Mouse (Mus musculus): ENCODE measurements around the gene Lyst. TPM values are rescaled to one million over a fixed set of nuclear protein-coding genes. Genes with fewer than 3 reads are reported as not detected.

Gene Lyst
- polyA plus RNA-seq, 1 experiment from 2014 or later, result 2.5 TPM

DNA sequence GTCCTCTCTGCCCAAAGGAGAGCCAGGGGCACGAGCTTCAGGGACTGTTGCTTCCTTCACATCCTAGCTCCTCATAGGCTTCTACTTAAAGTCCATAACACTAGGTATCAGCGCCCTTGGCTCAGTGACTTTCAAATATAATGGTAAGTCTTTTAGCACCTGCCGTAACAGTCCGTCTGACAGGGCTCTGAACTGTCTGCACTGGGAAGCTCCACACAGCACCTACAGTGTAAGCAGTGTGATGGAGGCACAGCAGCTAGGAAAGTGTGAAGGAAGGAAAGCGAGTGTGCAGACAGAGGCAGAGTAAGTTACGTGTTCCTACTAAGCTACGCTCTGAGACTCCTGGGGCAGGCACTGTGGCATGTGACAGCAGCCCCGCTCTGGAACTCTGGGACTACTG, 187.5 kb downstream of the Lyst start:
- ATAC-seq (ENCODE audit: low FRiP score), result peak; percentile 20; the same call in 1 of the 2 replicates
- Histone ChIP-seq H3K4me2 (no peak overlapping the region), H3K9ac (ENCODE audit: low read length) (no peak overlapping the region), H3K4me3 (ENCODE audit: low read depth, low read length) (no peak overlapping the region), H3K27ac (ENCODE audit: low read depth, low read length) (no peak overlapping the region), H3K9me3 (ENCODE audit: control insufficient read depth, low read length) (no peaks in the 10 kb centered on the region), H3K27me3 (ENCODE audit: control insufficient read depth, insufficient read depth, low read length) (peaks cover under 1% of the 10 kb centered on the region; the same call in 1 of the 2 replicates), H3K36me3 (ENCODE audit: control insufficient read depth, insufficient read depth, low read length) (no peaks in the 10 kb centered on the region), H3K4me1 (ENCODE audit: control insufficient read depth, insufficient read depth, low read length) (no peaks in the 10 kb centered on the region)
- 86% methylated on average over 8 of the region's 8 CpGs for WGBS
- DNase-seq (ENCODE audit: low spot score, missing footprints), result no peak

DNA sequence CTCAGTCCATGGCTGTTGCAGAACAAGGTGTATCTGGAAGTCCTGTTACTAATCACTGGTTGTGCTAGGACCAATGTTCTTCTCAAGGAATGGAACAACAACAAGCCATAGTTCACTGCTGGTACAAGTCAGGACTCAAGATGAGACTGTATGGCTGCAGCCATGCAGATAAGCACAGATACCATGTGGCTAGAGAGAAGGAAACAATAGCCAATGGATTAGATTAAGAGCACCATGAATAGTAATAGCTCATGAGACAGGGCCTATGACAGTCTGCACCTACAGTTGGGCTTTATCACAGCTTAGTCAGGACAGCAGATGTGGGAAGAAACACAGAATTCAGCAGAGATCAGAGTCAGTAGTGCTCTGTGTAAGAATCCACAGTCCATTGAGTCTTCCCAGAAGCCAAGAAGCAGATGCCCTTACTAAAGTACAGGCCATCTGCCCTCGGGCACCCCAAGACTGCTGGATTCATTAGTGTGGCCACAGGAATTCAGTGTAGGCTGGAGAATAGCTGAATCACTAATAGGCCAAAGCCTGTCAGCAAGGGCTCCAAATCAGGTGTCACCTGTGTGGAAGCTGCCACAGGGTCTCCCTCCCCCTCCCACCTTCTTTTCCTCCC, 188.8 kb downstream of the Lyst start:
- ATAC-seq (ENCODE audit: low FRiP score), result no peak
- Histone ChIP-seq H3K4me3 (ENCODE audit: low read depth, low read length) (no peak overlapping the region), H3K4me1 (ENCODE audit: control insufficient read depth, insufficient read depth, low read length) (peaks cover 2% of the 10 kb centered on the region; the same call in 1 of the 2 replicates), H3K27me3 (ENCODE audit: control insufficient read depth, insufficient read depth, low read length) (peaks cover 11% of the 10 kb centered on the region), H3K9ac (ENCODE audit: low read length) (no peak overlapping the region), H3K4me2 (no peak overlapping the region), H3K9me3 (ENCODE audit: control insufficient read depth, low read length) (no peaks in the 10 kb centered on the region), H3K27ac (ENCODE audit: low read depth, low read length) (no peak overlapping the region), H3K36me3 (ENCODE audit: control insufficient read depth, insufficient read depth, low read length) (no peaks in the 10 kb centered on the region)
- WGBS, result 88% methylated on average over 1 of the region's 1 CpGs
- no peak for DNase-seq (ENCODE audit: low spot score, missing footprints)

DNA sequence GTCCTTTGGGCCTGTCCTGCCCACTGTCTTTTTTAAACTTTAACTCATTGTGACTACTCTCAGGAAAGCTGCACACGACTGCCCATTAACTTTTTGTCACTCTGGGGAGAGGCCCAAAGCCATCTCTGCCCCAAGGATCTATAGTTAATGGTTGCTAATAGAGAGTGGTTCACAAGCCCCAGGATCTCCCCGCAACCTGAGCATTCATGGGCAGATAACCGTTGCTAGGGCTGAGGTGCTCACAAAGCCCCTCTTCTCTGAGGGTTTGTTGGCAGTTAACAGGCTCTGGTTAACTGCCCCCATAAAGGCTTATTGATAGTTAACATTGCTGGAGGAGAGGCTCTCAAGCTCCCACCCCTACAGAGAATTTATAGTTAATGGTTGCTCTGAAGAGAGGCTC, 190.1 kb downstream of the Lyst start:
- Histone ChIP-seq H3K36me3 (ENCODE audit: control insufficient read depth, insufficient read depth, low read length) (no peaks in the 10 kb centered on the region), H3K9ac (ENCODE audit: low read length) (no peak overlapping the region), H3K9me3 (ENCODE audit: control insufficient read depth, low read length) (no peaks in the 10 kb centered on the region), H3K27ac (ENCODE audit: low read depth, low read length) (no peak overlapping the region), H3K4me2 (no peak overlapping the region), H3K27me3 (ENCODE audit: control insufficient read depth, insufficient read depth, low read length) (peaks cover 24% of the 10 kb centered on the region), H3K4me3 (ENCODE audit: low read depth, low read length) (no peak overlapping the region), H3K4me1 (ENCODE audit: control insufficient read depth, insufficient read depth, low read length) (peaks cover 10% of the 10 kb centered on the region)
- DNase-seq (ENCODE audit: low spot score, missing footprints), result no peak
- 79% methylated on average over 3 of the region's 3 CpGs for WGBS
- ATAC-seq (ENCODE audit: low FRiP score), result no peak

DNA sequence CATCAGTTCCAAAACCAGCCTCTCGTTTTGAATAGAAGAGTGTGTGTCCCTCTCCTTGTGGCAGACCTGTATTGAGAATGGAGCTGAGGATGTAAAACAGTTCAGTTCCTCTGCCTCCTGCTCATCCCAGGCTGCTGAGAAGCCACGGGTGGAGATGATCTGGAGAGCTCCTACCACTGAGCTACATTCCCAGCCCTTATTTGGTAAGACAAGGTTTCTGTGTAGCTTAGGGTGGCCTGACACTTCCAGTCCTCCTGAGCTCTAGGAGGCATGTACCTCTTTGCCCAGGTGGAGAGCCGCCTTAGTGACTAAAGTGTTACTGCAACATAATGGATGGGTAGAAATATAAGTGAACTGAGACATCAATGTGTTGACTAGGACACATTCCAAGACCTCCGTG, 190.8 kb downstream of the Lyst start:
- DNase-seq (ENCODE audit: low spot score, missing footprints) (no peak), ATAC-seq (ENCODE audit: low FRiP score) (no peak)
- H3K27ac ChIP-seq (ENCODE audit: low read depth, low read length), result no peak overlapping the region
- peaks cover 31% of the 10 kb centered on the region for H3K27me3 ChIP-seq (ENCODE audit: control insufficient read depth, insufficient read depth, low read length)
- no peaks in the 10 kb centered on the region for H3K36me3 ChIP-seq (ENCODE audit: control insufficient read depth, insufficient read depth, low read length)
- no peak overlapping the region for H3K9ac ChIP-seq (ENCODE audit: low read length)
- H3K4me3 ChIP-seq (ENCODE audit: low read depth, low read length), result no peak overlapping the region
- peaks cover 13% of the 10 kb centered on the region for H3K4me1 ChIP-seq (ENCODE audit: control insufficient read depth, insufficient read depth, low read length)
- no peaks in the 10 kb centered on the region for H3K9me3 ChIP-seq (ENCODE audit: control insufficient read depth, low read length)
- WGBS, result 86% methylated on average over 4 of the region's 4 CpGs
- H3K4me2 ChIP-seq, result no peak overlapping the region

DNA sequence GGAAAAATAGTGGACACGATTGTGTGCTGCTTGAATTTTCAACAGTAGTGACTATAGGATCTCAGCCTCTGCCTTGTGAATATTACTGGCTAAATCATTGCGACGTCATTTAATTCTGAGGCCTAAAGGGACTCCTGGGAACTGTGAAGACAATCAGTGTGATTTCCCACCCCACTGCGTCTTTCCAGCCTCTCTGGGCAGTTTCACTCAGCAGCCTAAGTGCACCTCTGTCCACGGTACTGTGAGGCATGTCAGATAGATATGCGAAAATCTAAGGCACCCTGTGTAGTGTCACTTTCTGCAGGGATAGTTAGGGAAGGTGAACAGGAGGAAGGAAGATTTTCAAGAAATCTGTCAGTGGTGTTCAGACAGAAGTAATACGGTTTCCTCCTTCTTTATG, 193.1 kb downstream of the Lyst start:
- no peak for DNase-seq (ENCODE audit: low spot score, missing footprints)
- Histone ChIP-seq H3K27me3 (ENCODE audit: control insufficient read depth, insufficient read depth, low read length) (peaks cover 35% of the 10 kb centered on the region), H3K9me3 (ENCODE audit: control insufficient read depth, low read length) (no peaks in the 10 kb centered on the region), H3K4me3 (ENCODE audit: low read depth, low read length) (no peak overlapping the region), H3K27ac (ENCODE audit: low read depth, low read length) (no peak overlapping the region), H3K4me1 (ENCODE audit: control insufficient read depth, insufficient read depth, low read length) (peaks cover 13% of the 10 kb centered on the region), H3K36me3 (ENCODE audit: control insufficient read depth, insufficient read depth, low read length) (no peaks in the 10 kb centered on the region), H3K4me2 (no peak overlapping the region), H3K9ac (ENCODE audit: low read length) (no peak overlapping the region)
- ATAC-seq (ENCODE audit: low FRiP score), result no peak
- 48% methylated on average over 7 of the region's 7 CpGs for WGBS

DNA sequence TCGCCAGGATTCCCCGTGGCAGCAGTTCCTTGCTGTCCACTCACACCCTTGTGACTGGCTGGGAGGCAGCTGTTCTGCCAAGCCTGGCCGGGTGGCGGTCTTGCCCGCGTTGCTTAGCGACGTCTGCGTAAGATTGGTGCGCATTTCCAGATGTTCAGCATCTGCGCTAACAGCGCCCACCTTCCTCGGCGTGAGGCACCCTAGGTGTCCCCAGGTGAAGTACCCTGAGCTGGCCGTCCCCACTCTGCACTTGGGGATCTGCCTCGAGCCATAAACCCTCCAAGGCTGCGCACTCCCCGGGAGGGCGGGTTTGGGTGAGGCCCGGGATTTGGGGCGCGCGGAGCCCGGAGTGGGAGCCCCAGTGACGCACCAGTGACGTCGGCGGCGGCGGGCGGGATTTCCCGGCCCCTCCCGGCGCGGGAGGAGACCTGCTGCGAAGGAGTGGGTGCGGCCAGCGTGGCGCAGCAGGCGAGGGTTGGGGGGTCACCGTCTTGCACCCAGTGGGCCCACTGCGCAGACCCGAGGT, 193.8 kb downstream of the Lyst start, which contains the start of gene Gng4:
Gene Gng4 (plus strand): TSS at position 166 of the 526 bp plus-strand sequence.
- Histone ChIP-seq H3K9me3 (ENCODE audit: control insufficient read depth, low read length) (no peaks in the 10 kb centered on the region), H3K9ac (ENCODE audit: low read length) (peak within 1 kb of the TSS; percentile 47), H3K36me3 (ENCODE audit: control insufficient read depth, insufficient read depth, low read length) (no peaks in the 10 kb centered on the region), H3K4me3 (ENCODE audit: low read depth, low read length) (peak within 1 kb of the TSS; percentile 51), H3K27me3 (ENCODE audit: control insufficient read depth, insufficient read depth, low read length) (peaks cover 35% of the 10 kb centered on the region), H3K4me1 (ENCODE audit: control insufficient read depth, insufficient read depth, low read length) (peaks cover 13% of the 10 kb centered on the region), H3K27ac (ENCODE audit: low read depth, low read length) (no peak within 1 kb of the TSS), H3K4me2 (peak within 1 kb of the TSS; percentile 76)
- ATAC-seq (ENCODE audit: low FRiP score), result peak; percentile 75
- under 1% methylated on average over 43 of the region's 43 CpGs for WGBS
- peak; percentile 91 for DNase-seq (ENCODE audit: low spot score, missing footprints)

DNA sequence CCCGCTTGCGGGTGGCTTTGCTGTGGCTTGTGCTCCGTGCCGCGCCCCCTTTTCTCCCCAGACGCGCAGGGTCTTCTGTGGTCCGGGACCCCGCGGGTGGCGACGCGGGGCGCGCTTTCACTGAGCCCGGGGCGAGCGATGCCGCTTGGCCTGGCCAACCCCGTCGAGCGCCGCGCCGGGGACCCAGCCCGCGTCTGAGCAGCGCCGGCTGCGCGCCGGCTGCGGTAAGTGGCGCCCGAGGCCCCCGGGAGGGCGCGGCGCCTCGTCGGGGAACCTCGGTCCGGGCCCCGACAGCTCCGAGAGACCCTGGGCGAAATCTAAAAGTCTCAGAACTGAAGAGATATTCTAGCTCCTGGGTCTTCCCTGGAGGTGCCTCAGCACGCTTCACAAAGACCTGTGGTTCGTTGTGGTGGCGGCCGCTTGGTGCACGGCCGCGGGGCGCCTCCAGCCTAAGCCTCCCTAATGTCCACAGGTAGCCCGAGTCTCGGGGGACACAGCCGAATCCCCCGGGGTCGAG, 194.3 kb downstream of the Lyst start:
- peaks cover 13% of the 10 kb centered on the region for H3K4me1 ChIP-seq (ENCODE audit: control insufficient read depth, insufficient read depth, low read length)
- peak; percentile 77 for ATAC-seq (ENCODE audit: low FRiP score)
- under 1% methylated on average over 58 of the region's 59 CpGs for WGBS

DNA sequence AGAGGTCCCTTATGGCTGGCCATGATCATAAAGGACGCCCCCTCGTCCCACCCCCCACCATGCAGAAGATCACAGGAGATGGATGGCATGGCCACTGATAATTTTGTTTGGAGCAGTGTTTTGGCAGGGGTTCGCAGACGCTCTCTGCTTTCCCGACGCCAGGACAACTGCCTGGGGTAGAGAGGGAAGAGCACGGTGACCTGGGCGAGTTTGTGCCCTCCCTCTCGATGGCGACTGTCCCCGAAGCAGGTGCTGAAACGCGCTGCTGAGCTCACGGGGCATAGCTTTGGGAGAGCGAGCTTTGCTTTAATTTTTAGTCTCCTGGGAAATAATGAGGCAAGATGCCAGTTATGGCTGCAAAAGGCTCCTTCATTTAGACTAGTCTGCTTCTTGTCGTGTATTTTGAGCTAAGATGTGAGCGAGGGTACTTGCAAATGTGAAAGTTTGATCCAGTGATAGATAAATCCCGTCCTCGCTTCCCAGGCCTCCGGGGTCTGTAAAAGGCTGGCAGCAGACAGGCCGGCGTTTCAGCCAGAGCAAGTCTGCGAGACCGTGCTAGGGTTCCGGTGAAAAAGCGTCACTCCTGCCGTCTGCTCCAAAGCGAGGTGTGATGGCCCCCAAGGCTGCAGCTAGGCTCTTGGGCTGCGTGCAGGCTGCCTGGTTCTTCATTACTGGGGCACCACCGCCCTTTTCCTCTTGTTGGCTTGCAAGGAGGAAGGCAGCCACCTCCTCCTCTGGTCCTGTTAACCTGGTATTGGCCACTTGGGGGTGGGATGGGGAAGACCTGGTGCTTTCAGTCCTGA, 195.0 kb downstream of the Lyst start:
- Histone ChIP-seq H3K4me1 (ENCODE audit: control insufficient read depth, insufficient read depth, low read length) (peaks cover 13% of the 10 kb centered on the region), H3K36me3 (ENCODE audit: control insufficient read depth, insufficient read depth, low read length) (no peaks in the 10 kb centered on the region), H3K9ac (ENCODE audit: low read length) (no peak overlapping the region), H3K4me3 (ENCODE audit: low read depth, low read length) (peak overlapping the region; percentile 51), H3K9me3 (ENCODE audit: control insufficient read depth, low read length) (no peaks in the 10 kb centered on the region), H3K27ac (ENCODE audit: low read depth, low read length) (no peak overlapping the region), H3K27me3 (ENCODE audit: control insufficient read depth, insufficient read depth, low read length) (peaks cover 35% of the 10 kb centered on the region), H3K4me2 (peak overlapping the region; percentile 76)
- DNase-seq (ENCODE audit: low spot score, missing footprints) (peak; percentile 93), ATAC-seq (ENCODE audit: low FRiP score) (peak; percentile 20; the same call in 1 of the 2 replicates)
- WGBS, result under 1% methylated on average over 30 of the region's 30 CpGs

More for the DNA sequence above, 194.3 kb downstream of the Lyst start:
- Histone ChIP-seq H3K9ac (ENCODE audit: low read length) (peak overlapping the region; percentile 47; the same call in 1 of the 2 replicates), H3K27me3 (ENCODE audit: control insufficient read depth, insufficient read depth, low read length) (peaks cover 35% of the 10 kb centered on the region), H3K36me3 (ENCODE audit: control insufficient read depth, insufficient read depth, low read length) (no peaks in the 10 kb centered on the region), H3K4me3 (ENCODE audit: low read depth, low read length) (peak overlapping the region; percentile 51), H3K9me3 (ENCODE audit: control insufficient read depth, low read length) (no peaks in the 10 kb centered on the region), H3K4me2 (peak overlapping the region; percentile 76), H3K27ac (ENCODE audit: low read depth, low read length) (no peak overlapping the region)
- DNase-seq (ENCODE audit: low spot score, missing footprints), result peak; percentile 90

DNA sequence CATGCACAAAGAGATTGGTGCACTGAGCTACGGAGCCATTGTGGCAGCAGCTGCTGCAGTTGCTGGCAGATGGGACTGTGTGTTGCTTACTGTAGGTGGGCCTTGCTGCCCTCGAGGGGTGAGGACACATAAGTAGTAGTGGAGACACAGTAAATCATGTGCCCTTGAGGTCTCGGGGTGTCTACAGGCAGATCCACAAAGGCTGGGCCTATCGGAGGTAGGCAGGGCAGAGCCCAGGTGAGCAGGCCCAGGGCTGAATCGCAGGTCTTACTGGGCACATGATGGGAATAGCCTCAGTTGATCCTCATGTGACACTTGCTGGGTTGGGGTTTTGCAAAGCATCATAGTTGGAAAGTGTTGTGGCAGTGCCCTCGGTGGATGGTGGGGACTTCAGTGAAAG, 196.8 kb downstream of the Lyst start:
- H3K27me3 ChIP-seq (ENCODE audit: control insufficient read depth, insufficient read depth, low read length), result peaks cover 35% of the 10 kb centered on the region
- ATAC-seq (ENCODE audit: low FRiP score) (no peak), DNase-seq (ENCODE audit: low spot score, missing footprints) (no peak)
- H3K9ac ChIP-seq (ENCODE audit: low read length), result no peak overlapping the region
- H3K4me1 ChIP-seq (ENCODE audit: control insufficient read depth, insufficient read depth, low read length), result peaks cover 13% of the 10 kb centered on the region
- WGBS, result 78% methylated on average over 6 of the region's 6 CpGs
- no peaks in the 10 kb centered on the region for H3K36me3 ChIP-seq (ENCODE audit: control insufficient read depth, insufficient read depth, low read length)
- no peaks in the 10 kb centered on the region for H3K9me3 ChIP-seq (ENCODE audit: control insufficient read depth, low read length)
- H3K27ac ChIP-seq (ENCODE audit: low read depth, low read length), result no peak overlapping the region
- no peak overlapping the region for H3K4me2 ChIP-seq
- no peak overlapping the region for H3K4me3 ChIP-seq (ENCODE audit: low read depth, low read length)

Data from midbrain, embryonic 11.5 days (tissue).